Mouse (Mus musculus) neutrophil, adult 59 days (primary cell): ENCODE measurements around the gene Bola3. TPM values are rescaled to one million over a fixed set of nuclear protein-coding genes. Genes with fewer than 3 reads are reported as not detected.

Experiments
- total RNA-seq, 2 experiments: library from RNA; stranded (reverse); gene quantifications; 1 replicate in 1 of 2; 2 replicates in 1 of 2; pipeline ENCODE4 v1.2.4; 2023

The Bola3 gene
- 10 to 100 TPM; 14.0 to 15.7 TPM for total RNA-seq

DNA sequence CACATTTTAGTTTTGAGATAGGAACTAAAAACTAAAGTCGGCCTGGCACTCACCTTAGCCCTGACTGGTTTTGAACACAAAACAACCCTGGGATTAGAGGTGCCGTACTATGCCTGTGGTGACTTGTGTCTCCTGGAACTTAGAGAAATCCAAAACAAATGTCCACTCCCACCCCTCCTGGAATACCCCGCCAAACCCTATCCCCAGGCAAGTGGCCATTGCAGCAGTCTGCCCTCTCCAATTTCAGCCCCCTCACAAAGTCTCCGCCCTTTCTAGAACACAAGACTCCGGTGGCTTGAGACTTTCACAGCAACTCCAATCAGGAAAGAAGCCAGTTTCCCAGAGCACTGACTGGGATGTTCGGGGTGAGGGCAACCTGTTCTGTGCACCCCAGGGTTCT is at the start of gene Bola3:
TSS of gene Bola3 (plus strand) at position 275 of the 400 bp plus-strand sequence.

DNA sequence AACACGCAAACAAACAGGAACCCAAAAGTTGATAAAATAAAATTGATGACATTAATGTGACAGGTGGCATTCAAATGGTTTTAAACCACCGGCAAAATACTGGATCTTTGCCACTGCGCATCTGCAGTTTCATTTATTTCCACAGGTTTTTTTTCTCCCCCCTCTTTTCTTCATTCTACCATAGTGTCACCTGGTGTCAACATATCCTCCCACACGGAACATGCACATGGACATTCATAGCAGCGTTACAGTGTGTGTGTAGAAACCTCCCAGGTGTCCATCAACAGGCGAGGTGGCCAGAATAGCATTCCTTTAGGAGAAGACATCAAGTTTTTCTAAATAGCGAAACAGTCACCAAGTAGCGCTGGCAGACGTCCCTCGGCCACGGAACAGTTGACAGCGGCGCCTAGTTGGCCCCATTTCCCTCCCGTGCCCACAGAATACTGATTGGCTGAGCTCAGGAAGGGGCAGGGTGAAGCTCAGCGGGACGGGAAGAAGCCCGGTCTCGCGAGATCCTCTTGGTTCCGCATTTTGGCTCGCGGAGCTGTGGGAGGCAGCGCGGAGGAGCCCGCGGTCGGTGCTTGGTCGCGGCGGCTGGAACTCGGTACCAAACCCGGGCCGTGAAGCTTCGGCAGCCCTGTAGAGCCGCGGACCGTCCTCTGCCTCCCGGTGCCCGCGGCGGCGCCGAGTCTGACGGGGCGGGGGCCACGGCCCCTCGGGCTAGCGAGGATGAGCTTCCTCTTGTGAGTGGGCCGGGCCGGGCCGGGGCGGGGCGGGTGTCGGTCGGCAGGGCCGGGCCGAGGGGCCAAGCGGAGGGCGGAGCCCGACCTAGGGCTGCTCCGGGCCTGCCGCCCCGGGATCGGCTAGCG is 23.2 kb upstream of the Bola3 start, which contains the start of the genes Mthfd2 and Mob1a:
TSS of gene Mthfd2 (minus strand) at position 384 of the 869 bp plus-strand sequence.
TSS of gene Mob1a (plus strand) at position 492 of the 869 bp plus-strand sequence.

Other genes starting within 250 kb of the Bola3 start
- gene Ccdc142, start 247.5 kb upstream of the Bola3 start, total RNA-seq = 1 to 10 TPM; 4.9 to 7.7 TPM
- 1 to 10 TPM; 4.2 to 4.9 TPM for gene Gm42688, start 247.5 kb upstream of the Bola3 start, total RNA-seq
- 10 to 100 TPM; 23.8 to 24.2 TPM for gene Mrpl53, start 240.1 kb upstream of the Bola3 start, total RNA-seq
- 10 to 100 TPM; 30.9 to 31.2 TPM for gene Mogs, start 233.7 kb upstream of the Bola3 start, total RNA-seq
- 10 to 100 TPM; 31.6 to 34.0 TPM for gene Wbp1, start 227.6 kb upstream of the Bola3 start, total RNA-seq
- 10 to 100 TPM; 16.4 to 22.2 TPM for gene Ino80b, start 223.7 kb upstream of the Bola3 start, total RNA-seq
- under 1 TPM; 0.46 to 0.78 TPM for gene Rtkn, start 213.7 kb upstream of the Bola3 start, total RNA-seq
- not detected for gene Wdr54, start 192.8 kb upstream of the Bola3 start, total RNA-seq
- not detected for gene 1700003E16Rik, start 192.7 kb upstream of the Bola3 start, total RNA-seq
- gene Dctn1, start 183.2 kb upstream of the Bola3 start, total RNA-seq = 100 to 1,000 TPM; 113 to 130 TPM
- not detected for gene Slc4a5, start 129.3 kb upstream of the Bola3 start, total RNA-seq
- gene Mthfd2, start 23.2 kb upstream of the Bola3 start, total RNA-seq = 10 to 100 TPM; 18.9 to 26.7 TPM
- gene Mob1a, start 23.1 kb upstream of the Bola3 start, total RNA-seq = 100 to 1,000 TPM; 153 to 159 TPM
- 10 to 100 TPM; 63.5 to 67.4 TPM for gene Tet3, start 109.9 kb downstream of the Bola3 start, total RNA-seq
- 10 to 100 TPM; 15.9 to 20.9 TPM for gene Dguok, start 157.8 kb downstream of the Bola3 start, total RNA-seq
- not detected for gene Actg2, start 187.1 kb downstream of the Bola3 start, total RNA-seq
- 10 to 100 TPM; 20.1 to 23.1 TPM for gene Stambp, start 223.6 kb downstream of the Bola3 start, total RNA-seq